Mouse (Mus musculus): Measurements from ENCODE around the gene Kti12.

Gene Kti12

DNA sequence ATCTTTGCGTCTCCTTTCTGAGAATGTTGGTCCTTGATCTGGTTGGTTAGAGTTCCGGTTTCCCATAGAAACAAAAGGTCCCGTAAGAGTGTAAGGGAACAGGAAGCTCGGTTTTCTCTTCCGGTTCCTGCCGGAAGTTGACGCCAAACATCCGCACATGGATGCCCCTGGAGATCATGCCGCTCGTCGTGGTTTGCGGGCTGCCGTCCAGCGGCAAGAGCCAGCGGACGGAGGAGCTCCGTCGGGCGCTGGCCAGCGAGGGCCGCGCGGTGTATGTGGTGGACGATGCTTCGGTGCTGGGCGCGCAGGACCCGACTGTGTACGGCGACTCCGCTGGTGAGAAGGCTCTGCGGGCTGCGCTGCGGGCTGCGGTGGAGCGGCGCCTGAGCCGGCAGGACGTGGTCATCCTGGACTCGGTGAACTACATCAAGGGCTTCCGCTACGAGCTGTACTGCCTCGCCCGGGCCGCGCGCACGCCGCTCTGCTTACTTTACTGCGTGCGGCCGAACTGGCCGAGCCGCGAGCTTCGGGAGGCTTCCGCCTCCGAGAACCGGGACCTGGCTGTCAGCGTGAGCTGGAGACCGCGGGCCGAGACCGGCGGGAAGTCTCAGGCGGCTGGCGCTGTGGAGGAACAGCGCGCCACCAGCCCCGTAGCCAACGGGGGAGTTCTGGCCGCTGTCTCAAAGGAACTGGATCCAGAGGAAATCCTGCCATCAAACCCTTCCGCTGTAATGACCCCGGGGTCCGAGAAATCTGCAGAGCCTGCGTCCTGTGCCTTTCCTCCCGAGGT is at the start of gene Kti12:
Kti12 (plus strand) TSS at position 71 of the 790 bp plus-strand sequence.
- DNase-seq: peak; percentile 81 to 83

DNA sequence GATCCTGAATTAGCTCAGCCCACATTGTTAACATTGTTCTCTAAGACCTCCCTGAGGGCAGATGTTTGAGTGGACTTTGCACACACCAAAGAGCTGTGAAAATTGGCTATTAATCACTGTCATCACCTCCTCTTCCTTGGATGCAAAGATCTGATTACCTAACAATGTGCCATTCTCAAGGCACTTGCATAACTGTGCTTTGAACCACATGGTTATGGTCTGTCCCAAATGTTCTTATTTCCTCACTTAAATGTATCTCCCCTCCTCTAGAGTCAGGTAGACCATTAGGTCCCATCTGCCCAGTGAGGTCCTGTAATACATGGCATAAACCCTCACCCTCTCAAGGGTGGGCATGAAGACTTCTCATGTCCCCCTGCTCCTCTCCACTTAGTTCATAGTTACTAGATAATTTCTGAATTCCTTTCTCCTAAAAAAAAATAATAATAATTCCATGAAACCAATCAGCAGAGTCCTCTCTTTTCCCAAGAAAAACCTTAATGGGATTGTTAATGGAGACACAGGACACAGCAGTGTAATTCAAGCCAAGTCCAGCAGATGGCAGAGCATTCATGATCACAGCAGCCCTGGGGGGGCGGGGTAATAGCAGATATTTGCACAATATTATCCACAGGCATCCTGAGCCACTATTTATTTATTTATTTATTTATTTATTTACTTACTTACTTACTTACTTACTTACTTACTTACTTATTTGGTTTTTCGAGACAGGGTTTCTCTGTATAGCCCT is 49.3 kb upstream of the Kti12 start:
- peak; percentile 44 to 79 for DNase-seq

DNA sequence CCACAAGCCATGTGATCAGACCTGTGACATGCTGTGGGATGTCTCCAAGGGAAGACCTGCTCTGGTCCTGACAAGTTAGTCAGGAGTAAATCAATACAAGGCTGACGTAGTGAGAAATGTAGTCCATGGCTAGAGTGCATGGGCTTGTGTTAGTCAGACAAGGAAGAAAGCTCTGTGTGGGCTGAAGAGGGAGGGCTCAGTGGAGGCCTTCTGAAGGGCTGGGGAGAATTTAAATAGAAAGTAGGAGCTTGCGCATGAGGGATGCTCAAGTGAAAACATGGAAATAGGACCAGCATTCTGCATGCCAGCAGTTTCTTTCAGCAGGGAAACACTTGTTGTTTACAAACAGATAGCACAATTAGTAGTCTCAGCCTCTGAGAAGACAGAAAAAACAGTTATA is 44.0 kb upstream of the Kti12 start:
- no peak for DNase-seq

DNA sequence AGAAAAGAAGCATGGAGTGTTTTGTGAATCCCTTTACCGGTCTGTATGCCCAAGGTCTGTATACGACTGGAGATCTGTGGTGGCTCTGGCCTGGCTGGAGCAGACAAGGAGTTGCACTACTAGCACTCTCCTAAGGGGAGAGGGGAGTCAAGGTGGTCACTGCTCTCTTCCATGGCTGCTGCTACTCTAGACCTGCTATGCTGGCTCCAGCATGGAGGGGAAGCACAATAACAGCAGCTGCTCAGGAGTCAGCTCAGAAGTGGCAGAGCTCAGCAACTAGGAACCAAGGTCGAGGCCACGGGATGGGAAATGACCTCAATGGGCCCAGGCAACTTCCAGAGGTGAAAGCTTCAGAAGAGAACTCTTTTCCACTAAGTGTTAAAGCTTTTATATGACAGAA is 36.4 kb upstream of the Kti12 start:
- DNase-seq: no peak

DNA sequence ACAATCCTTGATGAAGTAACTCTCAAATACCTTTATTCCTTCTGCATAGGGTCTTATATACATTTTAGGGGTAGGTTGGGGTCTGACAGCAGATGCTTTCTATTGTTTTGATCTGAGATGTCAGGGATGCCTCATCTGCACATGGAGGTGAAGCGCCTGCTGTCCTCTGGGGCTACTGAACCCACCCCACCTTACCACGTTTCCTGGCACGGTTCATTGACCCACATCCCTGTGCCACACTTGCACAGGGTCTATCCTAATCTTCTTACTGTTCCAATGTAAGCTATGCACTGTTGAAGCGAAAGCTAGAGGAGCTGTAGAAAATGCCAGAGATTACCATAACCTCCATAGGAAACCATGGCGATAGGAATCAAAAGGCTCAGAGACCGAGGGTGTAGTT is 36.0 kb upstream of the Kti12 start:
- no peak for DNase-seq

DNA sequence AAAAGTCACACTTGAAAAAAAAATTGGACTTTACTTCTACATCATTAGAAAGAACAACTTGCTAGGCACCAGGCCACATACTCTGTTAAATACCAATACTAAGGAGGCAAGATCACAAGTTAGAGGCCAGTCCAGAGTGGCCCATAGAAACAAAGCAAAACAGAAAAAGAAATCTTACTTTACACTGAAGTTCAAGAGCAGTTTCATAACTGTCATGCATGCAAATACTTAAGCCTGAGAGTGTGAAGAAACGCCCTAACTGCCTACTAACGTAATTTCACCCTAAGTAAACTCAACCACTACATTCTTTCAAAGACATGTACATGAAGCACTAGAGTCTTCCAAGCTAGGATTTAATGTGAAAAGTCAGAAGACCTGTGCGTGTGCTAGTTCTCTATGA is 21.9 kb upstream of the Kti12 start:
- DNase-seq: no peak

DNA sequence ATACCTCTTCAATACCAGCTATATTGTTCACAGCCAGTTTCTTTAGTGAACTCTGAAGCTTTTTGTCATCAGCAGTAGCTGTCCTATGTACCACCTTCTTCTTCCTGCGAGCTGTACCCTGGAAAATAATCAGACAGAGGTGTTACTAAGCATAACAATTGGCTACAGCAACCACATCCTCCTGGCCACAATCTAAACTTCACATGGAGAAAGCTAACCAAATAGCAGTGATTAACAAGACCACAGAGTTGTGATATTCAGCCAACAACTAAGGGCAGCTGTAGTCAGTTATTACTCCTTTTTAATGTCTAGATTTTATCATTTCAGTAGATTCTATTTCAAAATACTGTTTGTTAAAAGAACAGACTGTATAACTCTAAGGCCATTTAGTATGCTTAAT is 21.5 kb upstream of the Kti12 start:
- DNase-seq: no peak

DNA sequence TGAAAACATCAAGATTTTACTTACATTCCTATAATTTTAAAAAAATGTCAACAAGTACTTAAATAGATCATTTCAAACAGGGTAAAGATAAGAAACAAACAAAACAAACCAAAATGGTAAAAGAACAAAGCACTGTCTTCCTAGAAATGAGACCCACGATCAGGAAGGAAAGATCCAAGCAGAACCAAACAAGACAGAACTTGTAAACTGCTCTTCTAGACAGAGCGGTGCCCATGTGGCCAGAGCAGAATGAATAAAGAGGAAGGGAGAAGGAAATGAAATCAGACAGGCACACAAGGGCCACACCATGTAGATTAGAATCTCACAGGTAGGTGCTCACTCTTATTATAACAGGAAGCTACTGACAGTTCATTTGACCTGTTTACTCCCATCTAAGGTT is 20.9 kb upstream of the Kti12 start:
- no peak for DNase-seq

DNA sequence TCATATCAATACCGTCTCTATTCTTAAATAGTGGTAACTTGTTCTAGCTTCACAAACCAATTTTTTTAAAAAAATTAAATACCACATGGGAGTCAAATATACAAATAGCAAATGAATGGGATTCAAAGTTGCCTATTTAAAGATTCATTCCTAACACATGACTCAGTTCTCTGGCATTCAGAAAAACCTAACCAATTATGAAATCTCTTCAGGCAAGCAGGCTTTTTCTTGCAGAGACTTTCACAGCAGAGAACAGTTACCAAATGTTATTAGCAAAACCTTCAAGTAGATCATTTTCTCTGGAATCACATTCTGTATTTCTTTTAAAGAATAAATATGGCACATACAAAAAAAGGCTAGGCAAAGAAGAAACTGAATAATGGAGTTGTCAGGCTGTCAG is 16.9 kb upstream of the Kti12 start:
- no peak for DNase-seq

DNA sequence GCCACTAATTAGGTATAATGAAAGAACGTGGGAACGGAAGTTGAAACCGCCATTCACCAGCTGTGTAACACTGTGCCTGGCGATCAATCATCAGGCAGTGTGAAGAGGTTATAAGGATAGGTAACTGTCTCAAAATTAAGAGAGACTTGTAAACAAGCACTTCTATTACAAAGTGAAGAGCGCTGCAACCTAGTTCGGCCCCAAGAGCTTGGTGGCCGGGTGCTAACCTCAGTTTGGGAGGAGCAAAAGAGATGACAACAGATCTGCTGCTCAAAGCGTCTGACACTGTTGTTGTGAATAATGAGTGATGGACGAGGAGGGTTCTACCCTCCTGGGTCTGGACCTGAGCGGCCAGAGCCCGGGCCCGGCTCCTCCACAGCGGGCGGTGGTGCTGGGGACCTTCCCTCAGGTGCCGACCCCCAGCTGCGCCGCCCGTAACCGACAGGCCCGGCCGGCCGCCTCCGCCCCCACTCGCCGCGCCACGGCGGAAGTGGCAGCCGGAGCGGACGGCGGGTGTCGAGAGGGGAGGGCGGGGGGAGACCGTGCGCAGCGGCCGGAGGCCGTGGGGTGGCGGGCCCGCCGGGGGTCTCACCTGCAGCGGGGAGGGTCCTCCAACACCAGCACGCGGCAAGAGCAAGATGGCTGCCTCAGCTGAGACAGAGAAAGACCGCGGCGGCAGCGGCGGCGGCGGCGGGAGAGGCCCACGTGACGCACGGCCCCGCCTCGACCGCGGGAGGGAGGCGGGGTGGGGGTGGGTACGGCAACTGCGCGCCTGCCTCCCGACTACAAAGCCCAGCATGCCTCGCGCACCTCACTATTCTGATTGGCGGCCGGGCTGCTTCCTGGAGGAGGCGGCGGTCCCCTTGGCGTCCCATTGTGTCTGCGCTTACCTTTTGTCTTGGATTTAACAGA is 14.4 kb upstream of the Kti12 start, which contains the start of gene Btf3l4:
Btf3l4 (minus strand) TSS at position 699 of the 912 bp plus-strand sequence.
- peak; percentile 88 for DNase-seq

DNA sequence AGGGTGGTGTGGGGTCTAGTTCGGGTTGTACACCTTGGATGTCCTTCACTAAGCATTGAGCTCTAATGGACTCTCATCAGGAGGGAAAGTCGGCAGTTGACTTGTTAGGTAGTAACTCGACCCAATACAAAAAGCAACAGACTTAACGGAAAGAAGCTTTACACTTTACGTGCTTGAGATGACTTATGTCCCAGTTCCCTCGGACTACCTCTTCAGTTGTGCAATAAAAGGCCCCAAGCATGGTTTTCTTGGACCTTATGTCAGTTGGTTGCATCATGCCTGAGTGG is 13.8 kb upstream of the Kti12 start:
- no peak for DNase-seq

DNA sequence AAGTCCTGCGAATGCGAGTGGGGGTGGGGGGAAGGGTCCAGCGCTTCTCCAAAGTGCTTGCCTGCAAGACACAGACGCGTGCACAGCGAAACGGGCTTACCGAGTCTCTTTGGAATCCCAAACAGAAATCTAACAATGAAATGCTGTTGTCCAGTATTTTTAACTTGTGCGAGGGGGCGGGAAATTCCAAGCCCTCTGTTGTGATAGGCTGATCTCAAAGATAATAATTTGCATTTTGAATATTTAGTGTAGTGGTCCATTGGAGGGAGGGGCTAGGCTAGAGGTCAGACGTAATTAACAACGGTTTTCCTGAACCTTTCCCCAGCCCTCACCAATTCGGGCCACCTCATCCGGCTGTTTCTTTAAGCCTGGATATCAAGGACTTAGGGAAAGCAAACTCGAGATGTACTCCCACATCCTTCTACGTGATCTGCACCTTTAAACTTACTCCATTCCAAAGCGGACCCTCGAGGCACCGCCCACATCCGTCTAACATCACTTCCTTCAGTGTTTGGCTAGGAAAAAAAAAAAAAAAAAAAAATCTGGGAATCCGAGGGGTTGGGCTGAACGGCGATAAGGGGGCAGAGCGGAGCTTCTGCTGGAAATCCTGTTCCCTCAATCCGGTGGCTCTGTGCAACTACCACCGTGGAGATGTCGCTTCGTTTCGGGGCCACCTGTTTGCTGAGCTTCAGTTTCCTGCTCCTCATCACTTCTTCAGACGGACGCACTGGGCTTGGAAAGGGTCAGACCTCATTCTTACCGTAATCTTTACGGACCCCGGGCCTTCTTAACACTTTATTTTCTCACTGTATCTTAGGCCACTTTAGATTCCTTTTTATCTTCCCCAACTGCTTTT is 13.2 kb upstream of the Kti12 start, which contains the start of gene Txndc12:
Txndc12 (plus strand) TSS at position 487 of the 856 bp plus-strand sequence.
- DNase-seq: peak; percentile 91 to 94

DNA sequence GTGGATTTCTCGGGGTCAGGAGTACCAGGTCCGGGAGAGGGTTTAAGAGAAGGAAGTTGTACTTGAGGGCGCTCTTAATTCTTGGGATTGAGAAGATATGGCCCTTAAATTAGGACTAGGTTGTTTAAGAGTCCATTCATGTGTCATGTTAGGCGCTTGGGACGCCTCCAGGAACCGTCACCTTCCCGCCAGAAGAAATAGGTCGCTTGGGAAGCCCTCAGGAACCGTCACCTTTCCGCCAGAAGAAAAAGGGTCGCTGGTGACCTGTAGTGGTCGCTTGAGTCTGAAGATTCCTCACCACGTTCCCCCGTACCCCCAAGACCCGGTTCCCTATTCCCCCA is 12.6 kb upstream of the Kti12 start:
- peak in 1 of 2 experiments; percentile 16 for DNase-seq

DNA sequence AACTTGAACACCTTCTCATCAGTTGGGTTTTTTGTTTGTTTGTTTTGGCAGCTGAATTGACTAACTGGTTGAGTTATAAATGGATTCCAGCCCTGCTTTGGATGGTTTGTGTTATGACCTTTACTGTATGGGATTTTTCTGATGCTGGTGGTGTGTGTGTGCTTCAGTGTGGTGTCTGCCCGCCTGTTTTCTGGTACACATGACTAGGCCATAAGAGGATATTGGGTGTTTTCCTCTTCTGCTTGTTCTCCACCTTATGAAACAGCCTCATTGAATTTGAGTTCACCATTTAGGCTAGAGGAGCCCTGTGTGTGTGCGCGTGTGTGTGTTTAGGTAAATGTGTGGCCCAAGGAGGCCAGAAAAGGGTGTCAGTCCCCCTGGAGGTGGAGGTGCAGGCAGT is 12.1 kb upstream of the Kti12 start:
- peak in 1 of 2 experiments; percentile 33 for DNase-seq

DNA sequence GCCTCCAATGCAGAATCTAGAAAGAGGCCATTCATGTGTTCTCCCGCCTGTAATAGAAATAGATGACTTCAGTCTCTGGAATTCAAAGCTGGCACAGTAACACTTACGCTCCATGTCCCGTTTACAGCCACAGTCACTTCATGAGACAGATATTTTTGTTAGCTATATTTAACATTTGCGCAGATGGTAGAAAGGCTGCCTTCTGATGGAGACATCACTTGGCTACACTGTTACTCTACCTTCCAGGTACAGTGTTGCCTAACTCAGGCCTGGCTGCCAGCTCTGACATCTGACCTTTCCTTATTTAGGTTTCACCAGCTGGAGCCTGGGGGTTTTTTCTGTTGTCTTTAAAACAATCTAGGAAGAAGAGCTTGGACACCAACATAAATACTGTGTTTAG is 9.6 kb upstream of the Kti12 start:
- no peak for DNase-seq

DNA sequence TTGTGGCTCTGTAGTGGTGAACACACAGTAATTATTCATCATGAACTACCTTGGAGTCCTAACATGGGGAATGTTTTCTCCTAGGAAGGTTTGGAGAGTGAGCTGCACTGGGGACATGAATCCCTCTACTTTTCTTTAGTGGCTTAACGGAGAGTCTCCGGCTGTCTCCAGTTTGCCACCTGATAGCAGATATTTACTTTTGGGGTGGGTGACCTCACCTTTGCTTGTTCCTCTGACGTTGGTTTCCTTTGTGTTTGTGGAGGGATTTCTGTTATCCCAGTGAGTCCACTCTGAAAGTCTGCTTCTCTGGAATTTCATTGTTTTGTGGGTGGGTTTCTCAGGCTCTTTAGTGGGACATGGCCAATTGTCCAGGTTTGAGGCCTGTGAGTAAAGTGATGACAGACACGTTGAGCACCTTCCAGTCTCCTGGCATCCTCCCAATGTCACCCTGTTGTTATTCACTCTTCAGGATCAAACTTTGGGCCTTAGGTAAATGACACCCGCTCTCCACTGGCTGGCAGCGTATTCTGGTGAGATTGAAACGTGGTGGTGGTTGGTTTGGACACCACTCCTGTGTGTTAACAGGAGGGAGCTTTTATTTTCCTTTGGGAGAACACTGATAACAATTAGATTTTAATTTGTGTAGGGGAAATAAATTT is 5.5 kb upstream of the Kti12 start:
- DNase-seq: no peak

DNA sequence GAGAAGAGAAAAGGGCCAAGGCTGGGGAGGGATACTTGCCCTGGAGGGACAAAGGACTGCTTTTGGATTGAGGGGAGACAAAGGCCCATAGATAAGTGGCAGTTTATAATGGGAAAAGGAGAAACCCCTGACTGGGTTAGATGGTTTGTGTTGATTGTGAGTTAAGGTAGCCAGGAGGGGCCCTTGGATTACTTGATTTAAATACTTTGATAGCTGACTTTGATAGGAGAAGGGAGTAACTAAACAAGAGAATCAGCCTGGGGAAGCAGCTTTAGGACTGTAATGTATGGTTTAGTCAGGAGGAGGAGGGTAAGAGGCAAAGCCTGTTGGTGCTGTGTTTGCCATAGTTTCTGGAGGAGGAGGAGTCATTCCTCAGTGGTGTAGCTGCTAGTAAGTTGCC is 4.2 kb upstream of the Kti12 start:
- no peak for DNase-seq

DNA sequence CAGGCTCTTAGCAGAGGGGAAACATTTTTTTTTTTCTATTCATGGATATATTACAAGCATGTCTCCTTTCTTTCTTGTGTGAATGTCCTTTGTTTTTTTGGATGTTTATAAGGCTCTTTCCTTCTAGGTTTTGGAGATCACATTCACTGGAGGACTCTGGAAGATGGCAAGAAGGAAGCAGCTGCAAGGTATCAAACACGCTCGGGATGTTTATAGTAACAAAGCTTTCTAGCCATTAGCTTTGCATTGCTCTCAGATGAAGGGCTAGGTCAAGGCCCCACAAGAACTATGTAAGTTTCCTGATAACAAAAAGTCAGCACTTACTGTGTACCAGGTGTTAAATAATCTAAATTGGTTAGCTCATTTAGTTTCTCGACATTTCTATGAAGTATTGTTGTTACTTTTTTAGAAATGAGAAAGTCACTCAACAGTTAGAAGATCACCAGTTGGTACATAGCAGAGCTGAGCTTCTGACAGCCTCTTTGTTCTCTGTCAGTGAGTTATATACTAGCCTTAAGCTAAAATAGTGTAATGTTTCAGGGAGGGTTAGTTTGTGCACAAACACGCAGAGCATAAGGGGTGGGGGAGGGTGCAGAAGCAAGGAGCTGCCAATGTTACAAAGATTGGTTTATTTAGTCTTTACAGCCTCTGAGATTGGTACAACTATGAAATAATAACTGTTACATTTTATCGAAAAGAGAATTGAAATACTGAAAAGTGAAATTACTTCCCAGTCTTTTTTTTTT is 1.6 kb upstream of the Kti12 start:
- no peak for DNase-seq

DNA sequence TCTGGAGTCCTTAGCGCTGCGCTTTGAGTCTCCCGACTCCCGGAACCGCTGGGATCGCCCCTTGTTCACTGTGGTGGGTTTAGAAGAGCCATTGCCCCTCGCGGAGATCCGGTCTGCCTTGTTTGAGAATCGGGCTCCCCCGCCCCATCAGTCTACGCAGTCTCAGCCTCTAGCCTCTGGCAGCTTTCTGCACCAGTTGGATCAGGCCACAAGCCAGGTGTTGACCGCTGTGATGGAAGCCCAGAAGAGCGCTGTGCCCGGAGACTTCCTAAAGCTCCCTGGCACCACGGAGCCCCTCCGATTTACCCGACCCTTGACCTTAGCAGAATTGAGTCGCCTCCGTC is 892 bp downstream of the Kti12 start, which contains the start of gene A730015C16Rik:
A730015C16Rik (minus strand) TSS at position 115 of the 344 bp plus-strand sequence.
- peak in 1 of 2 experiments; percentile 35 for DNase-seq

DNA sequence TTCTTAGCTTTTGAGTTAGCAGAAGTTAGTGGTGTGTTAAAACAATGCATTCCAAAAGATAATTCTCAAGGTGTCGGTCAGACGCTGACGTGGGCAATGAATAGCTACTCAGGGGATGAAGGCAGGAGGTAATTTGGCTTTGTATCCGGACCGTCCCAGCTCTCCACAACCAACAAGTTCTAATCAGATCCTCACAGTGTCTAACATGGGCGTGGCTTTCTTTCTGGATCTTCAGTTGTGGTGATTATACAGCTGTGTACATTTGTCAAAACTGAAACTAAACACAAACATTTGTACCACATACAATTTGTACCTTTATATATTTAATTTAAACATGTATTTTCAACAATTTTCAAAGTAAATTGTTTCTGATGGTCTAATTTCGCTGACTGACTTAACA is 19.2 kb downstream of the Kti12 start:
- DNase-seq: no peak

DNA sequence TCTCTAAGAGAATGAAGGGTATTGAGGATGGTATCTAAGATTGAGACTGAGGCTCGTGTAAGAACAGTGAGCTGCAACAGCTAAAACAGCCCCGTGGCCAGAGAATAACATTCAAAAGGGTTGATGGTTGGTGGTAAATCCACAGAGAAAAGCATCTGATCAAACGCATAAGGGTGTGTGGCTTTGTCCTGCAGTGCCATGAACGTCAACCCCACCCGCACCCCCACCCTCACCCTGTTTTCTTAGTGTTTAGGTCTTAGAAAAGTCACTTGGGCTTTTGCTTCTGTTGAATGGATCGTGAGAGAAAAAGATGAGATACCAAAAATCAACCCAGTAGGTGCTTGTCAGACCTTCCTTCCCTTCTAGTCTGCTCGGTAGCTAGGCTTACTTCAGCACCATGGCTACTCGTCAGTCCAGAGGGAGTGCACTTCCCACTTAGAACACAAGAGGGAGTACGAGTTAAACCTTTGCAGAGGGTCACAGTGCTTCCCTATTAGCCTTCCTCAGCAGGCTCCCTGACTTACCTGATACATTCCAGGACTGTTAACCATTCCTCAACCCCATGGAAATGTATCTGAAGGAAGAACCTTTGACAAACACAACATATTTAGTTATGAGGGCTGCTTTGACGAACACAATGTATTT is 22.3 kb downstream of the Kti12 start:
- DNase-seq: peak; percentile 78 to 88

Measured in kidney, adult 8-10 months (tissue).